Mouse (Mus musculus) gonadal fat pad, adult 2 months (tissue): ENCODE data around the gene Gucd1. TPM values are rescaled to one million over a fixed set of nuclear protein-coding genes. Genes with fewer than 3 reads are reported as not detected.

Source experiments
- polyA plus RNA-seq: library from polyadenylated mRNA; depleted of rRNA; stranded (reverse); fragments of >200 nt; gene quantifications from 2 replicates; pipeline ENCODE4 v1.2.3, GENCODE M21; 2012; rRNA removed

Gene Gucd1
- polyA plus RNA-seq, 1 experiment, result 47.6 TPM

Other genes with a start within 250 kb of the Gucd1 start
- 10.7 and 13.6 TPM in 2 replicates for gene Adora2a, start 201.1 kb downstream of the Gucd1 start, polyA plus RNA-seq
- 0.96 and 0.98 TPM in 2 replicates for gene Upb1, start 116.9 kb downstream of the Gucd1 start, polyA plus RNA-seq
- 12.8 and 23.1 TPM in 2 replicates for gene Snrpd3, start 421 bp downstream of the Gucd1 start, polyA plus RNA-seq
- 9.0 and 18.2 TPM in 2 replicates for gene Lrrc75b, start 42.4 kb upstream of the Gucd1 start, polyA plus RNA-seq
- gene Ggt1, start 43.6 kb upstream of the Gucd1 start, polyA plus RNA-seq, result 127 and 198 TPM in 2 replicates
- gene Ggt5, start 71.4 kb upstream of the Gucd1 start, polyA plus RNA-seq, result 41.4 and 47.0 TPM in 2 replicates
- gene Susd2, start 126.0 kb upstream of the Gucd1 start, polyA plus RNA-seq, result 21.5 and 32.8 TPM in 2 replicates
- gene Cabin1, start 246.4 kb upstream of the Gucd1 start, polyA plus RNA-seq, result 31.3 and 33.0 TPM in 2 replicates